Mouse (Mus musculus): ENCODE measurements around the gene Methig1. TPM values are rescaled to one million over a fixed set of nuclear protein-coding genes. Genes with fewer than 3 reads are reported as not detected.
"Not testable (repeated sequence)": the region's sequence is repeated elsewhere in the genome, so short reads cannot be mapped to it uniquely, and the experiment has no call there.

Gene Methig1
- total RNA-seq, 2 experiments from 2014 or later: not detected

DNA sequence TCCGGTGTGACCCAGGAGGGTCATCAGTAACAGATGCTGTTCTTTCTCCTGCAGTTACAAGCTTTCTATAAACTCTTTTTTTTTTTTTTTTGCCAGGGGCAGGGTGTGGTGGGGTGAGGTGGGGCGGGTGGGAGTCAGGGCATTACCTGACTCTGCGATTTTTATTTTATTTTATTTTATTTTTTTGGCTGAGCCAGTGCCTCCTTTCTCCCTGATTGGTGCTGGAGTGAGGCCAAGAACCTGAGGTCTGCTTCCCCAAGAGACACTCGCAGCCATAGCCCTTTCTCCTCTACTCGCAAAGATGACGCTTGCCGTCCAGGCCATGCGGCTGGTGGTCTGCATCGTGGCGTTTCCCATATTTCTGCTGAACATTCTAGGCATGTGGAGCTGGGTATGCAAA, 18.3 kb upstream of the Methig1 start, which contains the start of gene Mettl7a3:
Gene Mettl7a3 (plus strand): TSS at position 301 of the 400 bp plus-strand sequence.
- no peak for ATAC-seq (replicated peaks; ENCODE audit: poor library complexity, severe bottlenecking)

GRCm38 (mm10) chr15:100337328-100337727, 15.6 kb upstream of the Methig1 start:
- ATAC-seq (replicated peaks; ENCODE audit: poor library complexity, severe bottlenecking): not testable (repeated sequence)

GRCm38 (mm10) chr15:100337847-100338246, 15.1 kb upstream of the Methig1 start:
- ATAC-seq (replicated peaks; ENCODE audit: poor library complexity, severe bottlenecking): peak; percentile 77

DNA sequence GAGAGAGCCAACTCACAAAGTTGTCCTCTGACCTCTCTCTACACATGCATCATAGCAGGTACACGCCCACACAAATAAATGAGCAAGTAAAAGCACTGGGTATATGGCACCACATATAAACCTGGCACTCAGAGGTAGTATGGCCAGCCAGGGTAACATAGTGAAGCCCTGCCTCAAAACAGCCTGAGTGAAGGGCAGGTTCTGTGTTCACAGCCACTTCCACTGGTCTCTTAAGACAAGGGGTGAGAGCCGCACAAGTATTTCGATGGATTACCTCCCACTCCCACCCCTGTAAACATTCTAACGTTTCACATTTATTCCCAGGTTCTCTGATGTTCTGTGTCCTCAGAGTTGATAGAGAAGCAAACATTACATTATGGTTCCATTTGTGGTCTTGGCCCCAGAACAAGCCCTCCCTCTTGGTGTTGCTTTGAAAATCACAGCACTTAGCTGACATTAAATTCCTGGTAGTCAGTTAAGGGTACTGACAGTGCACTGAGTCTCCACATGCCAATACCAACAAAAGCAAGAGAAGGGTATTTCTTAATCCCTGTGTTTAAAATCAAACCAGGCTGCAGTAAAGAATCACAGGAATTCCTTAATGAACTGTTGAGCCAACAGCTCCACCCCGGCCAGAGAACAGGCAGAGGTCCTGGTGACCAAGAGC, 11.5 kb upstream of the Methig1 start:
- not testable (repeated sequence) for ATAC-seq (replicated peaks; ENCODE audit: poor library complexity, severe bottlenecking)

DNA sequence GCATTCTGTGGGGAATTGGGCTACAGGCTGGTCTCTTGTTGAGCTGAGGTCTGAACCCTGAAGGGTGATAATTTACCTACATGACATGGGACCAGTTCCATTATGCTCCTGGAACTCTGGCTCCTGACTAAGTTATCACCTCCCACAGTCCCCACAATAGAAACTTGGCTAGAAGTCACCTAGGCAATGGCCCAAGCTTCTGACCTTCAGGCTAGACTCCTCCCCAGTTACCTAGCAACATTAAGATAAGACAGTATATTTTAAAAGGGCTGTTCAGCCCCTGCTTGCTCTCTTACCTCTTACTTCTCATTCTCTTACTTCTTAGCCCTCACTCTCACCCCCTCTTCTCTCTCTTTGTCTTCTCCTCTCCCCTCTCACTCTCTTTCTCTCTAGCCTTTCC, 7.5 kb upstream of the Methig1 start:
- ATAC-seq (replicated peaks; ENCODE audit: poor library complexity, severe bottlenecking): no peak

DNA sequence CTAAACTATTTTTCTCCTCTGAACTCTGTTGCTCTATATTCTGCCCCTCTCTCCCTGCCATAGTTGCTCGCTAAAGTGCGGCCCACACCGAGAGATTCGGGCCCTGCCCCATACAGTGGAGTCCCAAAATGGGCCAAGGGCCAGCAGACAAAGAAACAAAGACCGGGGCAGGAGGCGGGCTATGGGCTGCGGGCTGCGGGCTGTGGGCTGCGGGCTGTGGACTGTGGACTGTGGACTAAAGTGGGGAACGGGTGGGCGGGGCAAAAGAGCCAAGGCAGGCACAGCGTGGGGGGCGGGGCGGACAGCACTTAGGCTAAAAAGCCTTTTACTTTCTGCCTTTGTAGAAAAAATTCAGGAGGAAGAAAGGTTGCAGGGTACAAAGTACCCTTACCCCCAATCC, 6.2 kb upstream of the Methig1 start:
- no peak for ATAC-seq (replicated peaks; ENCODE audit: poor library complexity, severe bottlenecking)

DNA sequence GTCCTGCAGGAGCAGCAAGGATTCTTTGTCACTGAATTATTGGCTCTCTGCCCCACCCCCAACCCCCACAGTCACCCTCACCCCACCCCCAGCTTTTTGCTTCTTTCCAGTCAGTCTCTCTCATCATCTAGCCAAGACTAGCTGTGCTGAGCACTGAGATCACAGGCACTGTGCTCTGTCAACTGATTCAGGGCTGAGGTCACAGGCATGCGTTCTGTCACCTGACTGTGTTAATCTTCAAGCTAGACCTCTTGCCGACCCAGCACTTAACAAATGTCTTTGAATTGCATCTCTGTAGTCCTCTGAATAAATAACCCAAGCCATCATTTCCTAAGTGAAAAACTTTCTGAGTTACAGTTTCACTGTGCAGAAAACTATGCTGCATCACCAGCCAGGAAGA, 3.5 kb upstream of the Methig1 start:
- ATAC-seq (replicated peaks; ENCODE audit: poor library complexity, severe bottlenecking): no peak

GRCm38 (mm10) chr15:100351501-100352060, 1.4 kb upstream of the Methig1 start:
- no peak for ATAC-seq (replicated peaks; ENCODE audit: poor library complexity, severe bottlenecking)

- not testable (repeated sequence) for ATAC-seq (replicated peaks; ENCODE audit: poor library complexity, severe bottlenecking)
These were observed 450 bp downstream of the Methig1 start for GRCm38 (mm10) chr15:100353399-100353798.

GRCm38 (mm10) chr15:100355876-100356275, 2.9 kb downstream of the Methig1 start:
- ATAC-seq (replicated peaks; ENCODE audit: poor library complexity, severe bottlenecking): no peak

DNA sequence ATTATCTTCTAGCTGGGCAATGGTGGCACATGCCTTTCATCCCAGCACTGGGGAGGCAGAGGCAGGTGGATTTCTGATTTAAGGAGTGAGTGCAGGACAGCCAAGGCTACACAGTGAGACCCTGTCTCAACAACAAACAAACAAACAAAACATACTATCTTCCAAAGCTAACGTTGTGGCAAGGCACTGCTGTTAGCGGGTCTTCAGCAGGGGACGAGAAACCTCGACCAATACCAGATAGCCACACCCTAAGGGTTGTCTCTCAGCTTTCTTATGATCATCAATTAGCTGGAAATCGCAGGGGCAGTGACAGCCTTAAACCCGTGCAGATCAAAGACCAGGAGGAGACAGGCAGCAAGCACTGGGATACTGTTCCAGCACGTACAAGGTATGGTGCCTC, 11.3 kb downstream of the Methig1 start, which contains the start of gene Higd1c:
Gene Higd1c (plus strand): TSS at position 301 of the 400 bp plus-strand sequence.
- ATAC-seq (replicated peaks; ENCODE audit: poor library complexity, severe bottlenecking): no peak

GRCm38 (mm10) chr15:100365967-100366366, 13.0 kb downstream of the Methig1 start:
- not testable (repeated sequence) for ATAC-seq (replicated peaks; ENCODE audit: poor library complexity, severe bottlenecking)

DNA sequence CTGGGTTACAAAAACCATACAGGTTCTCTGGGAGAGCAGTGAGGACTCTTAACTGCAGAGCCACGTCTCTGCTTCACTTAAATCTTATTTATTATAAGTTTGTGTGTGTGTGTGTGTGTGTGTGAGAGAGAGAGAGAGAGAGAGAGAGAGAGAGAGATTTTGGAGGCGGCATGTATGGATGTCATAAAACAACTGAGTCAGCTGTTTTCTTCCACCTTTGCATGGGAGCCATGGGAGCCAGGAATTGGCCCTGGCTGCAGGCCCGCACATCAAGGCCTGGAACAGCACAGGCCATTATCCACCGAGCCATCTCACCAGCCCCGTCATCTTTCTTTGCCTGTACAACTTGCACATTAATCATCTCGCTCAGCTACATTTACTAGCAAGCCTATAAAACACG, 14.2 kb downstream of the Methig1 start:
- ATAC-seq (replicated peaks; ENCODE audit: poor library complexity, severe bottlenecking): no peak

DNA sequence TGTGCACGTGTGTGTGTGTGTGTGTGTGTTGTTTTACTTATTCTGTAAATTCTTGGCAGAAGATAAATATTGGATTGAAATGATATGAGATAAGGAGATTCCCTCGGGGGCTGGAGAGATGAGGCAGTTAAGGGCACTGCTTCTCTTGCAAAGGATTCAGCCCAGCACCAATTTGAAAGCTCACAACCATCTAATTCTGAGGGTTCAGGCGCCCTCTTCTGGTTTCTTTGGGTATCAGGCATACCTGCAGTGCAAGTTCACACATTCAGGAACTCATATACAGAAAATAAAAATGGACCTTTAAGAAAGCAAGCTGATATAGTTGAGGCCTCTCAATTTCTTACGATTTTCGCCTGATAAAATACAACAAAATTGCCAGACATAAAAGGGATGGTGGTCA, 22.1 kb downstream of the Methig1 start:
- 0 out of 2 replicates have a peak, but pooled peaks have one; percentile 27 for ATAC-seq (replicated peaks; ENCODE audit: poor library complexity, severe bottlenecking)

DNA sequence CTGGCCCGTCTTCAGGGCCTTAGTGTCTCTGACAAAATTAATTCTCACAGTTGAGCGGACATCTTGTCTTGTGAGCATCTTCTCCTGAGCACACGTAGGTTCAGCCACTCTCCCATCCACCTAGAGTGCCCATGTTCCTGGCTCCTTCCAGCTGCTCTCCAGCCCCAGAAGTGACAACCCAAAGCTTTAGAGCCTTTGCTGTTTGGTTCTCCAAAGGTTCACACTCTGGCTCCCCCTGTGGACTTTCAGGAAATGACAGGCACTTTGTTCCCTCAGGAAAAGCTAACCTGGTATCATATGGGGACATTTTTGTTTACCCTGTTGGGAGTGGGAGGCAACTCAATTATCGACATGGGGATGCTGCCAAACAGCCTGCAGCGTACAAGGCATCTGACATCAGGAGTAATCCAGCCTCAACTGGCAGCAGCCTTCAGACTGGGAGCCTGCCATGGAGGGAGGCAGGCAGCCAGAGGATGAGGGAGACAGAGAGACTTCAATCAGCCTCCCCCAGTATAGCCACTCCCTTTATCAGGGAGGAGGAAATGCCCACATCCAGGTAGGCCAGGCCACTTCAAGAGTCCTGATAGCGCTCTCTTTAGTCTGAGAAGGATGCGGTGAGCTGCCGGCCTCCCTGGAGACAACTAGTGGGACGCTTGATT, 25.0 kb downstream of the Methig1 start:
- ATAC-seq (replicated peaks; ENCODE audit: poor library complexity, severe bottlenecking): peak; percentile 69

DNA sequence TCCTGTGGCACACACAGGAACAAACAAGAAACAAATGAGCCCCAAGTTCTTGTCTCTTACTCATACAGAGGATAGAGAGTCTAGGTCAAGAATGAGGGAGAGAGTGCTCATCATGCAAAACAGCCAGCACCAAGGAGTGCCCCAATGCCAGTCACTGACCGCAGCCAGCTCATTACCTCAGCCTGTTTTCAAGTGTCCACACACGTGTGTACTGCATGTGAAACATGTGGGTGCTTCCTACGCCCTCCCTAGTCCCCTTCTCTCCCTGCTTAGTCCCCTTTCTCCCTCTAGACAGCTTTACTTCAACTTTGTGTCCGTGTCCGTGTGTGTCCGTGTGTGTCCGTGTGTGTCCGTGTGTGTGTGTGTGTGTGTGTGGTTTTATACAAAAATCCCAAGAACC, 26.7 kb downstream of the Methig1 start:
- ATAC-seq (replicated peaks; ENCODE audit: poor library complexity, severe bottlenecking): no peak

GRCm38 (mm10) chr15:100380104-100380503, 27.2 kb downstream of the Methig1 start:
- ATAC-seq (replicated peaks; ENCODE audit: poor library complexity, severe bottlenecking): no peak

GRCm38 (mm10) chr15:100385705-100386104, 32.8 kb downstream of the Methig1 start:
- no peak for ATAC-seq (replicated peaks; ENCODE audit: poor library complexity, severe bottlenecking)

DNA sequence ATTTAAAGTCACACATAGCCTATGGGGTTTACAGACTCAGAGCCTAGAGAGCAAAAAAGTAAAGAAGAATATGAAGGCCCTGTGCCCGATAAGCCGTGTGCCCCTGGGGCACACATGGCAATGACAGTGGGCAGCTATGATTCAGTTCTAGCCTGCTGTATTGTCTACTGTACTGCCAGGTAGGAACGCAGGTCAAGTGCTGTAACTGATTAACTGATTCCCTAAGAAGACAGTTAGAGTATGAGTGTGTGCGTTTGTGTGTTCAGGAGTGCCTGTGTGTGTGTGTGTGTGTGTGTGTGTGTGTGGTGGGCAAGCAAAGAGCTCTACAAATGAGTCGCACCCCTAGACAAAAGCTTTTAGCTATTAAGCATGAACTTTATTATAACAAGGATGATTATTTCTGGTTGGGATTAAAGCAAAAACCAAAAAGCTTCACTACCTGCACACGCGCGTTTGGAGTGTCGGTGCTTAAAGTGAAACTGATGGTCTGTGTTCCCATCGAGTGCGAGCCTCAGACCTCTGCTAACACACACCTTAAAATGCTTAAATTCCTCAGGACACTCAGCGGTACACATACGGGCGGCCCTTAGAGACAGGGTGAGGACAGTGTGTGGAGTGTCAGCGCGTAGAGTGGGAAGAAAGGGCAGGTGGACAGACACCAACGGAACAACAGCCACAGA, 34.7 kb downstream of the Methig1 start:
- no peak for ATAC-seq (replicated peaks; ENCODE audit: poor library complexity, severe bottlenecking)

DNA sequence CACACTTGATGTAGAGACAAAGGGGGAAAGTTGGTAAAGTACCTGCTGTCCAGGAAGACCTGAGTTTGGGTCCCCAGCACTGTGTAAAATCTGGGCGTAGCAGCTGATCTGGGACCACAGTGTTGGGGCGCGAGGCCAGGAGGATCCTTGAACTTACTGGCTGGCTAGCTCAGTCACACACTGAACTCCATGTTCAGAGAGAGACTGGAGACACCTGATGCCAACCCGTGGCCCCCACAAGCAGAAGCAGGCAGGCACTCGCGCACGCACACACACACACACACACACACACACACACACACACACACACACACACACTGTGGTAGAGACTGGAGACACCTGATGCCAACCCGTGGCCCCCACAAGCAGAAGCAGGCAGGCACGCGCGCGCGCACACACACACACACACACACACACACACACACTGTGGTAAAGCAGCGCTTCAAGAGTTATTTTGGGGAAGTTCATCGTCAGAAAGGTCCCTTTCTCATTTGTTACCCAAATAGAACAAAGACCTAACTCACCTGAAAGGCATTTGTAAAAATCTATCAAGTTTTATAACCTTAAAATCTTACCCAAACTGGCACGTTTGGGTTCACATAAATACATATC, 35.4 kb downstream of the Methig1 start:
- peak; percentile 80 for ATAC-seq (replicated peaks; ENCODE audit: poor library complexity, severe bottlenecking)
